Mouse (Mus musculus): ENCODE measurements at regions not wholly inside any gene's neighbourhood (a gene's known extent, or its start where the extent isn't known, plus 50 kb on each side); places are given as distances from the start of the nearest gene placed in this dataset.
A peak's percentile ranks its signal among the peaks of the same experiment; 100 is the strongest.

GRCm38 (mm10) chr1:154102191-154102590, 98.8 kb upstream of the Zfp648 start:
- Histone ChIP-seq H3K9ac (replicated peaks; ENCODE audit: low read depth, low read length) (no peak overlapping the region), H3K4me1 (ENCODE audit: control insufficient read depth, insufficient read depth, low read length) (0 out of 2 replicates have a peak, but pooled peaks cover 3% of the 10 kb centered on the region), H3K4me2 (ENCODE audit: low read depth, low read length) (no peak overlapping the region), H3K27me3 (ENCODE audit: control insufficient read depth, insufficient read depth, low read length) (no peaks in the 10 kb centered on the region), H3K36me3 (ENCODE audit: control insufficient read depth, insufficient read depth, low read length) (no peaks in the 10 kb centered on the region), H3K27ac (ENCODE audit: low read depth, low read length) (no peak overlapping the region), H3K4me3 (ENCODE audit: low read depth, low read length) (no peak overlapping the region), H3K9me3 (ENCODE audit: control insufficient read depth, low read length) (no peaks in the 10 kb centered on the region)
- 77% methylated on average over 3 of the region's 3 CpGs for WGBS
- ATAC-seq (ENCODE audit: low read depth) = no peak

GRCm38 (mm10) chr1:154102871-154103596, 98.0 kb upstream of the Zfp648 start:
- ATAC-seq (ENCODE audit: low read depth) = peak; percentile 92
- no peak overlapping the region for H3K4me2 ChIP-seq (ENCODE audit: low read depth, low read length)

GRCm38 (mm10) chr1:154103597-154103923, 97.4 kb upstream of the Zfp648 start:
- WGBS = 51% methylated on average over 5 of the region's 5 CpGs
- ATAC-seq (ENCODE audit: low read depth) = no peak
- Histone ChIP-seq H3K4me1 (ENCODE audit: control insufficient read depth, insufficient read depth, low read length) (0 out of 2 replicates have a peak, but pooled peaks cover 3% of the 10 kb centered on the region), H3K27me3 (ENCODE audit: control insufficient read depth, insufficient read depth, low read length) (no peaks in the 10 kb centered on the region), H3K4me2 (ENCODE audit: low read depth, low read length) (no peak overlapping the region), H3K27ac (ENCODE audit: low read depth, low read length) (peak overlapping the region; percentile 64), H3K36me3 (ENCODE audit: control insufficient read depth, insufficient read depth, low read length) (no peaks in the 10 kb centered on the region), H3K9ac (replicated peaks; ENCODE audit: low read depth, low read length) (no peak overlapping the region), H3K4me3 (ENCODE audit: low read depth, low read length) (no peak overlapping the region), H3K9me3 (ENCODE audit: control insufficient read depth, low read length) (no peaks in the 10 kb centered on the region)

More at GRCm38 (mm10) chr1:154102871-154103596, 98.0 kb upstream of the Zfp648 start:
- H3K36me3 ChIP-seq (ENCODE audit: control insufficient read depth, insufficient read depth, low read length) = no peaks in the 10 kb centered on the region
- WGBS = 33% methylated on average over 15 of the region's 15 CpGs
- no peaks in the 10 kb centered on the region for H3K27me3 ChIP-seq (ENCODE audit: control insufficient read depth, insufficient read depth, low read length)
- no peak overlapping the region for H3K4me3 ChIP-seq (ENCODE audit: low read depth, low read length)
- 0 out of 2 replicates have a peak, but pooled peaks cover 3% of the 10 kb centered on the region for H3K4me1 ChIP-seq (ENCODE audit: control insufficient read depth, insufficient read depth, low read length)
- H3K9me3 ChIP-seq (ENCODE audit: control insufficient read depth, low read length) = no peaks in the 10 kb centered on the region
- peak overlapping the region; percentile 64 for H3K27ac ChIP-seq (ENCODE audit: low read depth, low read length)
- H3K9ac ChIP-seq (replicated peaks; ENCODE audit: low read depth, low read length) = no peak overlapping the region

- Histone ChIP-seq H3K4me1 (ENCODE audit: control insufficient read depth, insufficient read depth, low read length) (0 out of 2 replicates have a peak, but pooled peaks cover 3% of the 10 kb centered on the region), H3K36me3 (ENCODE audit: control insufficient read depth, insufficient read depth, low read length) (no peaks in the 10 kb centered on the region), H3K4me3 (ENCODE audit: low read depth, low read length) (no peak overlapping the region), H3K27ac (ENCODE audit: low read depth, low read length) (no peak overlapping the region), H3K27me3 (ENCODE audit: control insufficient read depth, insufficient read depth, low read length) (no peaks in the 10 kb centered on the region), H3K4me2 (ENCODE audit: low read depth, low read length) (no peak overlapping the region), H3K9ac (replicated peaks; ENCODE audit: low read depth, low read length) (no peak overlapping the region), H3K9me3 (ENCODE audit: control insufficient read depth, low read length) (no peaks in the 10 kb centered on the region)
- no peak for ATAC-seq (ENCODE audit: low read depth)
- 83% methylated on average over 4 of the region's 4 CpGs for WGBS
These were observed 96.9 kb upstream of the Zfp648 start for GRCm38 (mm10) chr1:154104006-154104600.

- 93% methylated on average over 1 of the region's 1 CpGs for WGBS
- H3K27ac ChIP-seq (ENCODE audit: low read depth, low read length) = no peak overlapping the region
- 0 out of 2 replicates have a peak, but pooled peaks cover 3% of the 10 kb centered on the region for H3K4me1 ChIP-seq (ENCODE audit: control insufficient read depth, insufficient read depth, low read length)
- no peak overlapping the region for H3K4me2 ChIP-seq (ENCODE audit: low read depth, low read length)
- no peak overlapping the region for H3K4me3 ChIP-seq (ENCODE audit: low read depth, low read length)
- ATAC-seq (ENCODE audit: low read depth) = no peak
- no peaks in the 10 kb centered on the region for H3K27me3 ChIP-seq (ENCODE audit: control insufficient read depth, insufficient read depth, low read length)
- no peaks in the 10 kb centered on the region for H3K9me3 ChIP-seq (ENCODE audit: control insufficient read depth, low read length)
- H3K36me3 ChIP-seq (ENCODE audit: control insufficient read depth, insufficient read depth, low read length) = no peaks in the 10 kb centered on the region
- no peak overlapping the region for H3K9ac ChIP-seq (replicated peaks; ENCODE audit: low read depth, low read length)
These were observed 96.2 kb upstream of the Zfp648 start for GRCm38 (mm10) chr1:154104779-154105178.

- no peaks in the 10 kb centered on the region for H3K9me3 ChIP-seq (ENCODE audit: control insufficient read depth, low read length)
- H3K27me3 ChIP-seq (ENCODE audit: control insufficient read depth, insufficient read depth, low read length) = no peaks in the 10 kb centered on the region
- no peak for ATAC-seq (ENCODE audit: low read depth)
- no peak overlapping the region for H3K27ac ChIP-seq (ENCODE audit: low read depth, low read length)
- no peaks in the 10 kb centered on the region for H3K36me3 ChIP-seq (ENCODE audit: control insufficient read depth, insufficient read depth, low read length)
- no peak overlapping the region for H3K9ac ChIP-seq (replicated peaks; ENCODE audit: low read depth, low read length)
- H3K4me1 ChIP-seq (ENCODE audit: control insufficient read depth, insufficient read depth, low read length) = no peaks in the 10 kb centered on the region
- H3K4me2 ChIP-seq (ENCODE audit: low read depth, low read length) = no peak overlapping the region
- 86% methylated on average over 3 of the region's 3 CpGs for WGBS
- H3K4me3 ChIP-seq (ENCODE audit: low read depth, low read length) = no peak overlapping the region
These were observed 88.5 kb upstream of the Zfp648 start for GRCm38 (mm10) chr1:154112500-154112899.

GRCm38 (mm10) chr1:154113291-154114050, 87.5 kb upstream of the Zfp648 start:
- H3K4me1 ChIP-seq (ENCODE audit: control insufficient read depth, insufficient read depth, low read length) = no peaks in the 10 kb centered on the region
- H3K9me3 ChIP-seq (ENCODE audit: control insufficient read depth, low read length) = no peaks in the 10 kb centered on the region
- ATAC-seq (ENCODE audit: low read depth) = no peak
- no peak overlapping the region for H3K9ac ChIP-seq (replicated peaks; ENCODE audit: low read depth, low read length)
- WGBS = 89% methylated on average over 12 of the region's 12 CpGs
- no peaks in the 10 kb centered on the region for H3K27me3 ChIP-seq (ENCODE audit: control insufficient read depth, insufficient read depth, low read length)
- H3K4me3 ChIP-seq (ENCODE audit: low read depth, low read length) = no peak overlapping the region
- H3K36me3 ChIP-seq (ENCODE audit: control insufficient read depth, insufficient read depth, low read length) = no peaks in the 10 kb centered on the region
- H3K27ac ChIP-seq (ENCODE audit: low read depth, low read length) = no peak overlapping the region
- H3K4me2 ChIP-seq (ENCODE audit: low read depth, low read length) = no peak overlapping the region

- Histone ChIP-seq H3K36me3 (ENCODE audit: control insufficient read depth, insufficient read depth, low read length) (no peaks in the 10 kb centered on the region), H3K4me1 (ENCODE audit: control insufficient read depth, insufficient read depth, low read length) (no peaks in the 10 kb centered on the region), H3K4me2 (ENCODE audit: low read depth, low read length) (no peak overlapping the region), H3K9me3 (ENCODE audit: control insufficient read depth, low read length) (no peaks in the 10 kb centered on the region), H3K27me3 (ENCODE audit: control insufficient read depth, insufficient read depth, low read length) (no peaks in the 10 kb centered on the region), H3K27ac (ENCODE audit: low read depth, low read length) (no peak overlapping the region), H3K9ac (replicated peaks; ENCODE audit: low read depth, low read length) (no peak overlapping the region), H3K4me3 (ENCODE audit: low read depth, low read length) (no peak overlapping the region)
- WGBS = 88% methylated on average over 7 of the region's 7 CpGs
- no peak for ATAC-seq (ENCODE audit: low read depth)
These were observed 84.7 kb upstream of the Zfp648 start for GRCm38 (mm10) chr1:154116188-154116710.

GRCm38 (mm10) chr1:154117346-154117687, 83.7 kb upstream of the Zfp648 start:
- Histone ChIP-seq H3K36me3 (ENCODE audit: control insufficient read depth, insufficient read depth, low read length) (no peaks in the 10 kb centered on the region), H3K27ac (ENCODE audit: low read depth, low read length) (no peak overlapping the region), H3K4me1 (ENCODE audit: control insufficient read depth, insufficient read depth, low read length) (no peaks in the 10 kb centered on the region), H3K9ac (replicated peaks; ENCODE audit: low read depth, low read length) (no peak overlapping the region), H3K27me3 (ENCODE audit: control insufficient read depth, insufficient read depth, low read length) (no peaks in the 10 kb centered on the region), H3K9me3 (ENCODE audit: control insufficient read depth, low read length) (no peaks in the 10 kb centered on the region), H3K4me3 (ENCODE audit: low read depth, low read length) (no peak overlapping the region), H3K4me2 (ENCODE audit: low read depth, low read length) (no peak overlapping the region)
- no peak for ATAC-seq (ENCODE audit: low read depth)
- WGBS = 54% methylated on average over 11 of the region's 11 CpGs
